Mouse (Mus musculus) lung, postnatal 0 days (tissue): Measurements from ENCODE around the gene Hebp1.

Experiments
- CTCF ChIP-seq: IDR thresholded peaks from 2 replicates; pipeline ENCODE4 v1.5.1; 2016; ENCODE audit warnings: antibody characterized with exemption, mild to moderate bottlenecking
- EP300 ChIP-seq: IDR thresholded peaks from 2 replicates; pipeline ENCODE4 v1.6.1; 2016; ENCODE audit warnings: antibody characterized with exemption, mild to moderate bottlenecking, control low read depth

- TF ChIP-seq CTCF (no peak), EP300 (no peak)
Measured at GRCm38 (mm10) chr6:135204869-135205268, 7.0 kb upstream of the Hebp1 start.
